Mouse (Mus musculus) megakaryocyte, embryonic 14.5 days (primary cell): ENCODE measurements around the gene Patj. TPM values are rescaled to one million over a fixed set of nuclear protein-coding genes. Genes with fewer than 3 reads are reported as not detected.

Experiments used
- H3K27me3 ChIP-seq: replicated peaks from 2 replicates; pipeline ENCODE3; 2012; ENCODE audit warnings: inconsistent platforms
- H3K36me3 ChIP-seq: replicated peaks from 2 replicates; pipeline ENCODE3; 2012; ENCODE audit warnings: low read length, inconsistent platforms, mixed read lengths
- H3K4me1 ChIP-seq: 2 replicates; pipeline ENCODE4 v1.6.1; 2012; ENCODE audit warnings: inconsistent platforms
- H3K4me3 ChIP-seq: replicated peaks from 2 replicates; pipeline ENCODE3; 2012; ENCODE audit warnings: moderate library complexity, mild to moderate bottlenecking, inconsistent platforms
- H3K9me3 ChIP-seq: 2 replicates; pipeline ENCODE4 v1.6.1; 2012; ENCODE audit warnings: inconsistent platforms
- FLI1 ChIP-seq: IDR thresholded peaks from 2 replicates; pipeline ENCODE4 v1.6.1; 2012; ENCODE audit warnings: low read length, inconsistent platforms, mixed read lengths
- GATA1 ChIP-seq: IDR thresholded peaks from 3 replicates; pipeline ENCODE4 v1.6.1; 2012; ENCODE audit warnings: mixed read lengths, low read length, inconsistent platforms, borderline replicate concordance
- polyA plus RNA-seq: library from polyadenylated mRNA; stranded (reverse); fragments of >175 nt; gene quantifications from 2 replicates; pipeline ENCODE4 v1.2.3, GENCODE M21; 2012; ENCODE audit warnings: low replicate concordance; ENCODE audit not compliant: insufficient read depth

The Patj gene
- polyA plus RNA-seq, 1 experiment = not detected

- Histone ChIP-seq H3K36me3 (no peaks in the 10 kb centered on the region), H3K4me3 (no peak overlapping the region), H3K27me3 (peaks cover 2% of the 10 kb centered on the region), H3K9me3 (no peaks in the 10 kb centered on the region), H3K4me1 (no peaks in the 10 kb centered on the region)
- no peak for TF ChIP-seq GATA1
- TF ChIP-seq FLI1 = no peak
Measured at GRCm38 (mm10) chr4:98444437-98445139, 49.0 kb downstream of the Patj start.

GRCm38 (mm10) chr4:98449564-98450263 lies 54.1 kb downstream of the Patj start:
- TF ChIP-seq FLI1 (no peak), GATA1 (no peak)
- H3K36me3 ChIP-seq = no peaks in the 10 kb centered on the region
- H3K9me3 ChIP-seq = no peaks in the 10 kb centered on the region
- H3K4me1 ChIP-seq = peaks cover 4% of the 10 kb centered on the region; the same call in 1 of the 2 replicates
- H3K27me3 ChIP-seq = peaks cover 2% of the 10 kb centered on the region
- no peak overlapping the region for H3K4me3 ChIP-seq

- H3K4me3 ChIP-seq = no peak overlapping the region
- no peaks in the 10 kb centered on the region for H3K9me3 ChIP-seq
- TF ChIP-seq FLI1 = no peak
- no peak for TF ChIP-seq GATA1
- H3K27me3 ChIP-seq = peaks cover 2% of the 10 kb centered on the region
- no peaks in the 10 kb centered on the region for H3K36me3 ChIP-seq
- peaks cover 4% of the 10 kb centered on the region; the same call in 1 of the 2 replicates for H3K4me1 ChIP-seq
Measured at GRCm38 (mm10) chr4:98450308-98450707, 54.7 kb downstream of the Patj start.

GRCm38 (mm10) chr4:98450829-98451228 lies 55.2 kb downstream of the Patj start:
- Histone ChIP-seq H3K36me3 (no peaks in the 10 kb centered on the region), H3K27me3 (no peaks in the 10 kb centered on the region), H3K9me3 (no peaks in the 10 kb centered on the region), H3K4me3 (no peak overlapping the region), H3K4me1 (peaks cover 4% of the 10 kb centered on the region; the same call in 1 of the 2 replicates)
- TF ChIP-seq FLI1 (no peak), GATA1 (no peak)

- H3K4me1 ChIP-seq = peaks cover 4% of the 10 kb centered on the region; the same call in 1 of the 2 replicates
- TF ChIP-seq FLI1 = no peak
- TF ChIP-seq GATA1 = no peak
- H3K36me3 ChIP-seq = no peaks in the 10 kb centered on the region
- no peak overlapping the region for H3K4me3 ChIP-seq
- H3K27me3 ChIP-seq = no peaks in the 10 kb centered on the region
- no peaks in the 10 kb centered on the region for H3K9me3 ChIP-seq
Measured at GRCm38 (mm10) chr4:98451259-98451658, 55.7 kb downstream of the Patj start.

GRCm38 (mm10) chr4:98452725-98453124 lies 57.1 kb downstream of the Patj start:
- TF ChIP-seq GATA1 (no peak), FLI1 (no peak)
- Histone ChIP-seq H3K4me3 (no peak overlapping the region), H3K36me3 (no peaks in the 10 kb centered on the region), H3K4me1 (peaks cover 4% of the 10 kb centered on the region; the same call in 1 of the 2 replicates), H3K9me3 (no peaks in the 10 kb centered on the region), H3K27me3 (no peaks in the 10 kb centered on the region)

- TF ChIP-seq FLI1 (no peak), GATA1 (no peak)
Measured at GRCm38 (mm10) chr4:98453231-98453630, 57.6 kb downstream of the Patj start.

GRCm38 (mm10) chr4:98455352-98455751 lies 59.8 kb downstream of the Patj start:
- no peaks in the 10 kb centered on the region for H3K9me3 ChIP-seq
- peaks cover 4% of the 10 kb centered on the region; the same call in 1 of the 2 replicates for H3K4me1 ChIP-seq
- TF ChIP-seq FLI1 = no peak
- TF ChIP-seq GATA1 = no peak
- H3K4me3 ChIP-seq = no peak overlapping the region
- no peaks in the 10 kb centered on the region for H3K36me3 ChIP-seq
- no peaks in the 10 kb centered on the region for H3K27me3 ChIP-seq

More at GRCm38 (mm10) chr4:98453231-98453630, 57.6 kb downstream of the Patj start:
- H3K36me3 ChIP-seq = no peaks in the 10 kb centered on the region
- H3K9me3 ChIP-seq = no peaks in the 10 kb centered on the region
- H3K27me3 ChIP-seq = no peaks in the 10 kb centered on the region
- H3K4me1 ChIP-seq = peaks cover 4% of the 10 kb centered on the region; the same call in 1 of the 2 replicates
- H3K4me3 ChIP-seq = no peak overlapping the region

- H3K27me3 ChIP-seq = no peaks in the 10 kb centered on the region
- H3K4me1 ChIP-seq = peaks cover 4% of the 10 kb centered on the region; the same call in 1 of the 2 replicates
- H3K4me3 ChIP-seq = no peak overlapping the region
- H3K9me3 ChIP-seq = no peaks in the 10 kb centered on the region
- no peaks in the 10 kb centered on the region for H3K36me3 ChIP-seq
- TF ChIP-seq GATA1 (no peak), FLI1 (no peak)
Measured at GRCm38 (mm10) chr4:98455910-98456309, 60.3 kb downstream of the Patj start.

GRCm38 (mm10) chr4:98461804-98462341 lies 66.3 kb downstream of the Patj start:
- Histone ChIP-seq H3K27me3 (peaks cover 2% of the 10 kb centered on the region), H3K4me1 (no peaks in the 10 kb centered on the region), H3K9me3 (0 out of 2 replicates have a peak, but pooled peaks cover 4% of the 10 kb centered on the region), H3K36me3 (no peaks in the 10 kb centered on the region), H3K4me3 (no peak overlapping the region)
- TF ChIP-seq GATA1 (no peak), FLI1 (no peak)
